Mouse (Mus musculus): ENCODE data around the gene Nifk.

Nifk gene

GRCm38 (mm10) chr1:118380105-118380786 lies 58.6 kb downstream of the Nifk start:
- DNase-seq (ENCODE audit: low spot score) = no peak

Data from MN1 (cell line).